Mouse (Mus musculus): ENCODE data around the gene Derl3. TPM values are rescaled to one million over a fixed set of nuclear protein-coding genes. Genes with fewer than 3 reads are reported as not detected.
"Not testable (repeated sequence)": the region's sequence is repeated elsewhere in the genome, so short reads cannot be mapped to it uniquely, and the experiment has no call there.

Gene Derl3
- polyA plus RNA-seq, 1 experiment from 2014 or later: 1.2 TPM

DNA sequence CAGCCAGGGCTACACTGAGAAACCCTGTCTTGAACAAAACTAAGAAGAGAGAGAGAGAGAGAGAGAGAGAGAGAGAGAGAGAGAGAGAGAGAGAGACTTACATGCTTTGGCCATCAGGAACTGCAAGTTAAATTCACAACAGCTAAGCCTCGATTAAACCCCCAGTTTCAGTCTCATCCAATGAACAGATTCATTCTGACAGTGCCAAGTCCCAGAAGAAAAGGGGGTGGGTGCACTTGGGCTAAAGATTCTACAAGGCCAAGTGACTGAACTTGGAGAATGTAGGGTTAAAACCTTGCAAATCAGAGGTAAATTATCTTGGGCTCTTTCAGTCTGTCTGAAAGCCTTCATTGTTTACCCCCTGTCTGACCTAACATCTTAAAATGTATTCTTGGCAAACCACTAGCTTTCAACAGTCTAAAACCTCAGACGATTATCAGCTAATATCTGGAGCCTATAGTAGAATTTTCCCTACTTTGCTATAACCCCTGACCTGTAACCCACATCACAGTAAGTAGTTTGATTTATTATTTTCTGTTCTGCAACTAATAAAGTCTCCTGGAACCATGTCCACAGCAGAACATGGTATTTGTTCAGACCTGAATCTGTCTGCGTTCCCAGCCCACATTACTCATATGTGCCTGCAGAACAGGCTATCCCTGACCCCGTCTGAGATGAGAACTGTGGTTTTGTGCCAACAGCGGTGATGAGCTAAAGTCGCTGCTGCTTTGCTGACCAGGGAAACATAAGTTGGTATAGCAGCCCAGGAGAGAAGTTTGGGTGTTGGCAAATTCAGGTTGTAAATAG lies 12.2 kb upstream of the Derl3 start:
- ATAC-seq: no peak
- Histone ChIP-seq H3K27me3 (replicated peaks; ENCODE audit: insufficient read depth, low read length) (no peaks in the 10 kb centered on the region), H3K27ac (ENCODE audit: low read length) (no peak overlapping the region), H3K4me1 (ENCODE audit: insufficient read depth, low read depth, low read length) (no peaks in the 10 kb centered on the region), H3K9ac (replicated peaks; ENCODE audit: low read depth) (no peak overlapping the region), H3K4me3 (ENCODE audit: low read depth, low read length) (no peak overlapping the region), H3K9me3 (ENCODE audit: low read length) (no peaks in the 10 kb centered on the region), H3K36me3 (ENCODE audit: insufficient read depth, low read length) (no peaks in the 10 kb centered on the region), H3K4me2 (replicated peaks; ENCODE audit: low read depth, low read length) (no peak overlapping the region)
- TF ChIP-seq CTCF (IDR thresholded peaks at IDR 0.05) (no peak), EP300 (IDR thresholded peaks at IDR 0.05) (no peak)
- WGBS: 40% methylated on average over 6 of the region's 6 CpGs
- DNase-seq (ENCODE audit: low spot score): no peak

- no peaks in the 10 kb centered on the region for H3K4me1 ChIP-seq (ENCODE audit: insufficient read depth, low read depth, low read length)
- TF ChIP-seq EP300 (IDR thresholded peaks at IDR 0.05) (no peak), CTCF (IDR thresholded peaks at IDR 0.05) (no peak)
- no peak for ATAC-seq
- H3K36me3 ChIP-seq (ENCODE audit: insufficient read depth, low read length): no peaks in the 10 kb centered on the region
- no peak overlapping the region for H3K4me2 ChIP-seq (replicated peaks; ENCODE audit: low read depth, low read length)
- no peak overlapping the region for H3K9ac ChIP-seq (replicated peaks; ENCODE audit: low read depth)
- no peak overlapping the region for H3K27ac ChIP-seq (ENCODE audit: low read length)
- DNase-seq (ENCODE audit: low spot score): no peak
- H3K9me3 ChIP-seq (ENCODE audit: low read length): no peaks in the 10 kb centered on the region
- H3K27me3 ChIP-seq (replicated peaks; ENCODE audit: insufficient read depth, low read length): no peaks in the 10 kb centered on the region
- no peak overlapping the region for H3K4me3 ChIP-seq (ENCODE audit: low read depth, low read length)
- WGBS: 22% methylated on average over 20 of the region's 20 CpGs
These were observed 11.4 kb upstream of the Derl3 start for GRCm38 (mm10) chr10:75881578-75882432.

DNA sequence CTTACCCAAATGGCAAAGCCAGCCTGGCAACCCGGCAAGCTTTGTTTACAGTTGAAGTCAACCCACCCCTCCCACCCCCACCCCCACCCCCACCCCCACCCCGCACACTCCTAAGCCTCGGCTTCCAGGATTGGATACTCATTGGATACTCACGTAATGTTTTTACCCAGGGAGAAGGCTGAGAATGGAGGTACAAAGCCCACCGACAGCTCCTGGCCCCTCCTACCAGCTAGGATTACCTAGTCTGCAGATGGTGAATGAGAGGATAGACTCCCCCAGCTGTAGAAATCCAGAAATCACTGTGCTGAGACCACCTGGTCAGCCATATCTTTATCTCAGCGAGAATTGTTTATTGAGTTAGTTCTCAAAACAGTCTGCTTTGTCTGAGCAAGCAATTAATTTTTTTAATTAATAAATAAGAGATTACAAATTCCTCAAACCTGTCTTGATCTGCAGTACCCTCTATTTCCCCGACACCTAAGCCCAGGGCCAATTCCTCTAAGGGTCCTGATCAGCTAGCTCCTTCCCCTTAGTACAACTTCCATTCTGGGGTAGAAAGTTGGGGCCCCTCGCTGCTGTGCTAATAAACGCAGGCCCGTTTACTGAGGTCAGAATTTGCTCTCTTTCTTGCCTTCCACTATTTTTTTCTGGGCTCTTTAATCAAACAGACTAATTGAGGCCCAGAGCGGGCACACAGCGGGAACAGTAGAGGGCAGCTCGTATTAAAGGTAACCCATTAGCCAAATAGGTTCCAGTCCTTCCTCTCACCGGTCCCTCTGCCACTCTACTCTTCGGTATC lies 10.6 kb upstream of the Derl3 start:
- no peak overlapping the region for H3K4me3 ChIP-seq (ENCODE audit: low read depth, low read length)
- DNase-seq (ENCODE audit: low spot score): no peak
- no peaks in the 10 kb centered on the region for H3K9me3 ChIP-seq (ENCODE audit: low read length)
- no peak for TF ChIP-seq CTCF (IDR thresholded peaks at IDR 0.05)
- no peak for TF ChIP-seq EP300 (IDR thresholded peaks at IDR 0.05)
- no peaks in the 10 kb centered on the region for H3K27me3 ChIP-seq (replicated peaks; ENCODE audit: insufficient read depth, low read length)
- H3K4me2 ChIP-seq (replicated peaks; ENCODE audit: low read depth, low read length): no peak overlapping the region; the same call in 1 of the 2 replicates
- H3K36me3 ChIP-seq (ENCODE audit: insufficient read depth, low read length): no peaks in the 10 kb centered on the region
- H3K27ac ChIP-seq (ENCODE audit: low read length): no peak overlapping the region
- no peaks in the 10 kb centered on the region for H3K4me1 ChIP-seq (ENCODE audit: insufficient read depth, low read depth, low read length)
- no peak overlapping the region for H3K9ac ChIP-seq (replicated peaks; ENCODE audit: low read depth)
- 15% methylated on average over 15 of the region's 15 CpGs for WGBS
- no peak for ATAC-seq

DNA sequence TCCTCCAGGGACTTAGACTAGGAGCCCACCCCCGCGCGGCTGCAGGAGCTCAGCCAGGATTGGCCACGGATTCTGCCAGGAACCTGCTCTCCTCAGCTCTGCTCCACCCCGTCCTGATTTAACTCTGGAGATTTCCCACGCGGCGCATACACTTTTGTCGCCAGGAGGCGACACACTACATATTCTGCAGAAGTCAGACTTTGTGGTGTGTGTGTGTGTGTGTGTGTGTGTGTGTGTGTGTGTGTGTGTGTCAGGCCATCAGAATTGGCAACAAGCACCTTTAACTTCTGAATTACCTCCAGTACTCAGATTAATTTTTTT lies 10.0 kb upstream of the Derl3 start:
- WGBS: 1% methylated on average over 10 of the region's 10 CpGs

DNA sequence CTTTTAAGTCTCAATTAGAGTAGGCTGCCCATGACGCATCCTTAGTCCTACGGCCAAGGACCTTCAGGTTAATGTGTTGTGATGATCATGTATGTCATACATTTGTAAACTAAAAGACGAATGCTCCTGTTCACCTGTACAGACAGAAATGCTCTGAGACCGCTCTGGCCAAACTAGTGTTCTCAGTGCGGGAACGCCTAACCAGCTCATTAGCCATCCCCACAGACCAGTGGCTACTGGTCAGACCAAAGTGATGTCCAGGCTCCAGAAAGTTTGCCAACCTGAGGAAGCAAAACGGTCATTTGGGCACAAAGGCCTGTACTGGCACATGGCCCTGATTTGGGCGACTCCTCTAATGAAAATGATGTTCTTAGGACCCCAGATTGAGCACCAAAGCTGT lies 8.5 kb upstream of the Derl3 start:
- Histone ChIP-seq H3K36me3 (ENCODE audit: insufficient read depth, low read length) (no peaks in the 10 kb centered on the region), H3K27ac (ENCODE audit: low read length) (no peak overlapping the region), H3K4me2 (replicated peaks; ENCODE audit: low read depth, low read length) (no peak overlapping the region), H3K9ac (replicated peaks; ENCODE audit: low read depth) (no peak overlapping the region), H3K27me3 (replicated peaks; ENCODE audit: insufficient read depth, low read length) (no peaks in the 10 kb centered on the region), H3K9me3 (ENCODE audit: low read length) (no peaks in the 10 kb centered on the region), H3K4me1 (ENCODE audit: insufficient read depth, low read depth, low read length) (no peaks in the 10 kb centered on the region), H3K4me3 (ENCODE audit: low read depth, low read length) (no peak overlapping the region)
- WGBS: 93% methylated on average over 8 of the region's 8 CpGs
- TF ChIP-seq EP300 (IDR thresholded peaks at IDR 0.05) (no peak), CTCF (IDR thresholded peaks at IDR 0.05) (no peak)
- ATAC-seq (no peak), DNase-seq (ENCODE audit: low spot score) (no peak)

More for the DNA sequence above, 10.0 kb upstream of the Derl3 start:
- Histone ChIP-seq H3K27ac (ENCODE audit: low read length) (no peak overlapping the region), H3K9ac (replicated peaks; ENCODE audit: low read depth) (no peak overlapping the region), H3K4me2 (replicated peaks; ENCODE audit: low read depth, low read length) (no peak overlapping the region; the same call in 1 of the 2 replicates), H3K36me3 (ENCODE audit: insufficient read depth, low read length) (no peaks in the 10 kb centered on the region), H3K4me3 (ENCODE audit: low read depth, low read length) (no peak overlapping the region), H3K27me3 (replicated peaks; ENCODE audit: insufficient read depth, low read length) (no peaks in the 10 kb centered on the region), H3K9me3 (ENCODE audit: low read length) (no peaks in the 10 kb centered on the region), H3K4me1 (ENCODE audit: insufficient read depth, low read depth, low read length) (no peaks in the 10 kb centered on the region)
- peak; percentile 83 for ATAC-seq
- peak; percentile 83 for DNase-seq (ENCODE audit: low spot score)
- TF ChIP-seq EP300 (IDR thresholded peaks at IDR 0.05): no peak
- peak; percentile 82 for TF ChIP-seq CTCF (IDR thresholded peaks at IDR 0.05)

DNA sequence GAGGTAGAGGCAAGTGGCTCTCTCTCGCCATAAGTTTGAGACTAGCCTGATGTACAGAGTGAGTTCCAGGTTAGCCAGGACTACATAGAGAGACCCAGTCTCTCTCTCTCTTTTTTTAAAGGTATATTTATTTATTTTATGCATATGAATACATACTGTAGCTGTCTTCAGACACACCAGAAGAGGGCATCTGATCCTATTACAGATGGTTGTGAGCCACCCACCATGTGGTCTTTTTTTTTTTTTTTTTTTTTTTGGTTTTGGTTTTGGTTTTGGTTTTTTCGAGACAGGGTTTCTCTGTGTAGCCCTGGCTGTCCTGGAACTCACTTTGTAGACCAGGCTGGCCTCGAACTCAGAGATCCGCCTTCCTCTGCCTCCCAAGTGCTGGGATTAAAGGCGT lies 5.7 kb upstream of the Derl3 start:
- not testable (repeated sequence) for DNase-seq (ENCODE audit: low spot score); H3K9me3 ChIP-seq (ENCODE audit: low read length); H3K4me3 ChIP-seq (ENCODE audit: low read depth, low read length); H3K27me3 ChIP-seq (replicated peaks; ENCODE audit: insufficient read depth, low read length); H3K36me3 ChIP-seq (ENCODE audit: insufficient read depth, low read length); H3K27ac ChIP-seq (ENCODE audit: low read length); H3K4me2 ChIP-seq (replicated peaks; ENCODE audit: low read depth, low read length); ATAC-seq; H3K9ac ChIP-seq (replicated peaks; ENCODE audit: low read depth); H3K4me1 ChIP-seq (ENCODE audit: insufficient read depth, low read depth, low read length)
- WGBS: 88% methylated on average over 4 of the region's 5 CpGs

Data from lung, postnatal 0 days (tissue).